Comparison of ENCODE assay signal across 8 mouse cellular contexts in genomic region chr12:112588426-112589256, GRCm38 (mm10). TPM values are rescaled to one million over a fixed set of nuclear protein-coding genes. Genes with fewer than 3 reads are reported as not detected.
DNase-seq lines count a peak whose midpoint lies in the region; ATAC-seq and TF ChIP-seq lines count a peak whose summit lies in the region.

Gene Inf2, plus strand, starts transcription at chr12:112588784.

- TF ChIP-seq POLR2A in MEL (IDR thresholded peaks at IDR 0.05; ENCODE audit: control insufficient read depth in 1 of 2, insufficient read depth in 1 of 2, low read depth in 1 of 2, low read length in 2 of 2, poor library complexity in 1 of 2): peak in 1 of 2 experiments; percentile 97; a peak in 2 of 4 replicates
- no peak for TF ChIP-seq POLR2A in thymus, adult 2 months (IDR thresholded peaks at IDR 0.05; ENCODE audit: control insufficient read depth, extremely low read depth, insufficient read depth, low read length, poor library complexity)

- no peak for TF ChIP-seq RAD21 in MEL (IDR thresholded peaks at IDR 0.05; ENCODE audit: low read depth, low read length)

- peak within 1 kb of the TSS; percentile 97 for H3K4me2 ChIP-seq in lung, embryonic 14.5 days

- peak within 1 kb of the TSS; percentile 79 for H3K9ac ChIP-seq in MEL (ENCODE audit: control insufficient read depth, low read depth, low read length, poor library complexity, severe bottlenecking)
- peak within 1 kb of the TSS; percentile 58 for H3K9ac ChIP-seq in lung, embryonic 14.5 days

- peak; percentile 89 for ATAC-seq in lung, embryonic 14.5 days (ENCODE audit: insufficient read depth)
- ATAC-seq in neutrophil, adult 5-6 weeks (ENCODE audit: extremely low read depth, insufficient number of reproducible peaks, low FRiP score, poor library complexity, severe bottlenecking): peak; percentile 34; the same call in 1 of the 2 replicates

- peak within 1 kb of the TSS; percentile 61 to 77 for H3K4me3 ChIP-seq in MEL (ENCODE audit: control insufficient read depth in 1 of 2, insufficient read depth in 1 of 2, low read depth in 2 of 2, low read length in 2 of 2)
- H3K4me3 ChIP-seq in hindbrain, embryonic 10.5 days: peak within 1 kb of the TSS; percentile 60
- peak within 1 kb of the TSS; percentile 60 for H3K4me3 ChIP-seq in lung, embryonic 14.5 days (ENCODE audit: low read depth, low read length)
- H3K4me3 ChIP-seq in thymus, adult 2 months (ENCODE audit: control insufficient read depth, insufficient read depth, low read length): peak within 1 kb of the TSS; percentile 83

- peaks cover 33% of the 10 kb centered on the region for H3K79me2 ChIP-seq in MEL (ENCODE audit: control insufficient read depth, insufficient read depth, low read length, poor library complexity)

- DNase-seq in MEL (ENCODE audit: low read depth, low spot score): peak; percentile 97
- peak; percentile 56 for DNase-seq in cerebellum, adult 9-10 months
- DNase-seq in frontal cortex, postnatal 10 days (ENCODE audit: low spot score in 2 of 2): peak; percentile 68 to 78
- DNase-seq in hindbrain, embryonic 10.5 days (ENCODE audit: low spot score): peak; percentile 77
- peak; percentile 59 for DNase-seq in layer of hippocampus, adult 9-10 months (ENCODE audit: low spot score)
- peak; percentile 88 for DNase-seq in lung, embryonic 14.5 days
- peak; percentile 83 for DNase-seq in thymus, adult 2 months

- TF ChIP-seq EP300 in MEL (IDR thresholded peaks at IDR 0.05; ENCODE audit: low read depth in 1 of 2, low read length in 2 of 2): no peak; a peak in 1 of 4 replicates

- no peaks in the 10 kb centered on the region for H3K9me3 ChIP-seq in MEL (replicated peaks; ENCODE audit: insufficient read depth, low read length)
- H3K9me3 ChIP-seq in hindbrain, embryonic 10.5 days: no peaks in the 10 kb centered on the region
- no peaks in the 10 kb centered on the region for H3K9me3 ChIP-seq in lung, embryonic 14.5 days (ENCODE audit: low read depth, low read length)

- peaks cover 0 to 9% of the 10 kb centered on the region in 2 experiments; a peak in 2 of 4 replicates for H3K36me3 ChIP-seq in MEL (ENCODE audit: control insufficient read depth in 1 of 2, insufficient read depth in 2 of 2, low read length in 2 of 2)
- no peaks in the 10 kb centered on the region for H3K36me3 ChIP-seq in hindbrain, embryonic 10.5 days
- H3K36me3 ChIP-seq in lung, embryonic 14.5 days (ENCODE audit: insufficient read depth): no peaks in the 10 kb centered on the region
- no peaks in the 10 kb centered on the region for H3K36me3 ChIP-seq in thymus, adult 2 months (ENCODE audit: control insufficient read depth, insufficient read depth, low read length)

- H3K27me3 ChIP-seq in MEL (ENCODE audit: control insufficient read depth in 1 of 2, insufficient read depth in 2 of 2, low read length in 2 of 2): no peaks in the 10 kb centered on the region
- H3K27me3 ChIP-seq in hindbrain, embryonic 10.5 days (ENCODE audit: insufficient read depth, poor library complexity, severe bottlenecking): peaks cover 78% of the 10 kb centered on the region
- 0 out of 2 replicates have a peak, but pooled peaks cover 6% of the 10 kb centered on the region for H3K27me3 ChIP-seq in lung, embryonic 14.5 days (ENCODE audit: insufficient read depth, low read length)
- no peaks in the 10 kb centered on the region for H3K27me3 ChIP-seq in thymus, adult 2 months (ENCODE audit: control insufficient read depth, insufficient read depth, low read length)

- peaks cover 10 to 28% of the 10 kb centered on the region in 2 experiments; a peak in 3 of 4 replicates for H3K4me1 ChIP-seq in MEL (ENCODE audit: control insufficient read depth in 1 of 2, insufficient read depth in 2 of 2, low read length in 2 of 2)
- peaks cover 67% of the 10 kb centered on the region for H3K4me1 ChIP-seq in hindbrain, embryonic 10.5 days (replicated peaks)
- peaks cover 7% of the 10 kb centered on the region; the same call in 1 of the 2 replicates for H3K4me1 ChIP-seq in lung, embryonic 14.5 days (ENCODE audit: insufficient read depth)
- H3K4me1 ChIP-seq in thymus, adult 2 months (replicated peaks; ENCODE audit: control insufficient read depth, insufficient read depth, low read length): peaks cover 38% of the 10 kb centered on the region

- under 1% methylated on average over 59 of the region's 60 CpGs for whole genome bisulfite sequencing in hindbrain, embryonic 10.5 days
- under 1% methylated on average over 60 of the region's 60 CpGs for WGBS in lung, embryonic 14.5 days
- under 1% methylated on average over 56 of the region's 60 CpGs for WGBS in thymus, adult 2 months

- TF ChIP-seq CTCF in MEL (IDR thresholded peaks at IDR 0.05 in 2 of 3, conservative IDR thresholded peaks at IDR 0.05 in 1 of 3; ENCODE audit: control insufficient read depth in 1 of 3, insufficient read depth in 1 of 3, low read depth in 2 of 3, low read length in 3 of 3, poor library complexity in 1 of 3, severe bottlenecking in 1 of 3): no peak
- TF ChIP-seq CTCF in lung, embryonic 14.5 days (IDR thresholded peaks at IDR 0.05; ENCODE audit: low read depth): no peak
- no peak for TF ChIP-seq CTCF in thymus, adult 2 months (IDR thresholded peaks at IDR 0.05; ENCODE audit: borderline replicate concordance, control insufficient read depth, extremely low read depth, insufficient read depth, low read length, poor library complexity)

- peak within 1 kb of the TSS; percentile 52 for H3K27ac ChIP-seq in MEL (ENCODE audit: control insufficient read depth, low read depth, low read length)
- H3K27ac ChIP-seq in hindbrain, embryonic 10.5 days: peak within 1 kb of the TSS; percentile 82
- H3K27ac ChIP-seq in lung, embryonic 14.5 days (ENCODE audit: low read depth): 0 out of 2 replicates have a peak within 1 kb of the TSS, but pooled peaks have one; percentile 2
- H3K27ac ChIP-seq in thymus, adult 2 months (ENCODE audit: control insufficient read depth, insufficient read depth, low read length): no peak within 1 kb of the TSS

TF ChIP-seq in MEL, 35 proteins besides CTCF, POLR2A, EP300 and RAD21 (continues in another document):
- TF ChIP-seq JUND (IDR thresholded peaks at IDR 0.05; ENCODE audit: low read depth, low read length) (no peak), TBP (IDR thresholded peaks at IDR 0.05; ENCODE audit: low read depth, low read length) (peak; percentile 47; the same call in 1 of the 2 replicates), MXI1 (IDR thresholded peaks at IDR 0.05; ENCODE audit: low read depth, low read length) (peak; percentile 97), CHD1 (IDR thresholded peaks at IDR 0.05; ENCODE audit: low read depth, low read length) (no peak), TAL1 (IDR thresholded peaks at IDR 0.05; ENCODE audit: low read length) (no peak), POLR2AphosphoS5 (IDR thresholded peaks at IDR 0.05; ENCODE audit: borderline replicate concordance, low read depth, low read length) (no peak), MYB (IDR thresholded peaks at IDR 0.05; ENCODE audit: low read depth, low read length) (no peak), MAX (IDR thresholded peaks at IDR 0.05; ENCODE audit: low read length) (peak; percentile 86), CHD2 (IDR thresholded peaks at IDR 0.05; ENCODE audit: low read length) (no peak), ZNF384 (IDR thresholded peaks at IDR 0.05; ENCODE audit: low read depth, low read length) (no peak), MEF2A (IDR thresholded peaks at IDR 0.05; ENCODE audit: extremely low read depth, insufficient replicate concordance, low read depth, low read length, poor library complexity, severe bottlenecking) (no peak), ELF1 (IDR thresholded peaks at IDR 0.05; ENCODE audit: low read depth, low read length) (peak; percentile 28), SMC3 (IDR thresholded peaks at IDR 0.05; ENCODE audit: low read depth, low read length) (peak; percentile 23; the same call in 1 of the 2 replicates), NELFE (IDR thresholded peaks at IDR 0.05; ENCODE audit: low read depth, low read length) (peak; percentile 98), ZC3H11A (IDR thresholded peaks at IDR 0.05; ENCODE audit: low read depth, low read length) (no peak), GATA1 (IDR thresholded peaks at IDR 0.05; ENCODE audit: low read depth, low read length) (peak; percentile 69; the same call in 1 of the 2 replicates), NRF1 (IDR thresholded peaks at IDR 0.05; ENCODE audit: insufficient read depth, low read depth, low read length, poor library complexity, severe bottlenecking) (no peak), ZKSCAN1 (IDR thresholded peaks at IDR 0.05; ENCODE audit: low read depth, low read length) (no peak), GABPA (IDR thresholded peaks at IDR 0.05; ENCODE audit: low read depth, low read length) (no peak), RCOR1 (IDR thresholded peaks at IDR 0.05; ENCODE audit: low read depth, low read length) (no peak; the same call in 1 of the 2 replicates), ZMIZ1 (IDR thresholded peaks at IDR 0.05; ENCODE audit: low read depth, low read length) (peak; percentile 96), KAT2A (conservative IDR thresholded peaks at IDR 0.05; ENCODE audit: low read depth, low read length) (no peak), E2F4 (IDR thresholded peaks at IDR 0.05; ENCODE audit: borderline replicate concordance, low read depth, low read length) (peak; percentile 48; the same call in 1 of the 2 replicates), ETS1 (IDR thresholded peaks at IDR 0.05; ENCODE audit: low read depth, low read length) (peak; percentile 37; the same call in 1 of the 2 replicates), HCFC1 (IDR thresholded peaks at IDR 0.05; ENCODE audit: low read depth, low read length) (peak; percentile 67), UBTF (IDR thresholded peaks at IDR 0.05; ENCODE audit: borderline replicate concordance, insufficient read depth, low read depth, low read length) (no peak; the same call in 1 of the 2 replicates), TCF12 (IDR thresholded peaks at IDR 0.05; ENCODE audit: low read depth, low read length) (peak; percentile 66; the same call in 1 of the 2 replicates), POLR2AphosphoS2 (IDR thresholded peaks at IDR 0.05; ENCODE audit: low read length) (peak; percentile 95; the same call in 1 of the 2 replicates), MYC (IDR thresholded peaks at IDR 0.05; ENCODE audit: low read depth, low read length) (peak; percentile 93), MAFK (IDR thresholded peaks at IDR 0.05; ENCODE audit: borderline replicate concordance, low read depth, low read length) (no peak)

RNA-seq across cellular contexts. Expression of gene Inf2, which starts in this region (rescaled TPM):
- total RNA-seq in MEL (2012; rRNA removed): 23.2 and 26.1 TPM in 2 replicates
- polyA plus RNA-seq in MEL (2012; ENCODE audit: insufficient read depth in 1 of 2, insufficient read length in 2 of 2, low read depth in 1 of 2, low replicate concordance in 2 of 2, missing spikeins in 1 of 2): 100 to 1,000 TPM in 1 of 2 experiments, 10 to 100 TPM in 1; 55.7 to 122 TPM
- polyA plus RNA-seq in hindbrain, embryonic 10.5 days (2016; fragmentation: Nextera tagmentation; extraction: Ambion mirVana): 1.5 and 1.8 TPM in 2 replicates
- polyA plus RNA-seq in lung, embryonic 14.5 days (2014; fragmentation: Nextera tagmentation; extraction: Ambion mirVana): 4.5 and 5.2 TPM in 2 replicates
- total RNA-seq in neutrophil, adult 5-6 weeks (2017): 5.8 and 6.5 TPM in 2 replicates
- polyA plus RNA-seq in thymus, adult 2 months (2012; rRNA removed): 26.3 and 26.8 TPM in 2 replicates
